Mouse (Mus musculus) C3H10T1/2 (cell line): Measurements from ENCODE around the gene Cdk5rap2. TPM values are rescaled to one million over a fixed set of nuclear protein-coding genes. Genes with fewer than 3 reads are reported as not detected.

Experiments used
- polyA plus RNA-seq, 2 experiments: library from polyadenylated mRNA; unstranded; fragments of >200 nt; fragmentation: generic; extraction: Trizol; gene quantifications; one replicate each; pipeline ENCODE4 v1.2.1; 2012; ENCODE audit warnings: missing spikeins in 2 of 2

Cdk5rap2 gene
- polyA plus RNA-seq, result 10 to 100 TPM in 1 of 2 experiments, 1 to 10 TPM in 1; 3.2 to 22.1 TPM

GRCm38 (mm10) chr4:70409994-70410721 lies at the start of gene Cdk5rap2:
Gene Cdk5rap2 (minus strand): TSS chr4:70410443.

Other genes with a start within 250 kb of the Cdk5rap2 start
- gene Megf9, start 124.6 kb upstream of the Cdk5rap2 start, polyA plus RNA-seq, result under 1 TPM; 0.07 to 0.99 TPM